Mouse (Mus musculus) cerebellum, adult 8-10 months (tissue): ENCODE results near the gene Csrnp3.

Experiments
- DNase-seq: peaks from one replicate; pipeline ENCODE4 v3.0.0; 2022

The Csrnp3 gene

GRCm38 (mm10) chr2:65953726-65954340 is 108.3 kb downstream of the Csrnp3 start:
- DNase-seq: no peak

DNA sequence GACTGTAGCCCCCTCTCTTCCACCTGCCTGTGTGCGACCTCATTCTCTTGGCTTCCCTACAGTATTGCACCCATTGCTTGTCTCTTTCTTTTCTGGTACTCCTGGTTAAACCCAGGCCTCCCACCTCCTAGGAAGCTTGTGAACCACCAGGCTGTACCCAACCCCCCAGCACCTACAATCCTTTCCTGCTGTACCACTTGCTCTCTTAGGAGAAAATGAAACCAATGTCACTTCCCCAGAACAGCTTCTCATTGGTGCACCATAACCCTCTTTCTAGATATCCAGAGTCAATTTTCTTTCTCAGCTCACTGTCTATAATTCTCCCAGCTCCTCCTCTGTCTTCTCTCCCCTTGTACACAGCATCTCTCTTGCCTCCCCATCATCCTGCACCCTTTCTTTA is 110.2 kb downstream of the Csrnp3 start:
- no peak for DNase-seq

DNA sequence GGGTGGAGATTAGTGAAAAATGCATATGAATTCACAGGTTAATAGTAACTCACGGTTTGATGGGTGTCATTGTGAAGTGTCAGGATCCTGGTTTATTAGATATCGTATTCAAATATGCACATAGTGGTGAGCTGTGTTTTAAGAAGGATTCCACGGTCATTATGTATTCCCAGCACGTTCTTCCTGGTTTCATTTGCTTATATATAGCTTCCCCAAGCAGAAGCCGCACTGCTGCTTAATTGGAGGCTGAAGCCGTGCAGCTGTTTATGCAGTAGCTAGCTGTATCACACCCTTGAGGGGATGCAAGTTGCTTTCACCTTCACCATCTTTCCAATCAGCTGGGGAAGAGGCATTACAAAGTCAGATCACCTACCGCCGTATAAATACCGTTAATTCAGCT is 111.2 kb downstream of the Csrnp3 start:
- DNase-seq: no peak

GRCm38 (mm10) chr2:65963420-65963819 is 117.9 kb downstream of the Csrnp3 start:
- DNase-seq: no peak

- DNase-seq: no peak
These were observed 123.2 kb downstream of the Csrnp3 start for GRCm38 (mm10) chr2:65968810-65969209.

DNA sequence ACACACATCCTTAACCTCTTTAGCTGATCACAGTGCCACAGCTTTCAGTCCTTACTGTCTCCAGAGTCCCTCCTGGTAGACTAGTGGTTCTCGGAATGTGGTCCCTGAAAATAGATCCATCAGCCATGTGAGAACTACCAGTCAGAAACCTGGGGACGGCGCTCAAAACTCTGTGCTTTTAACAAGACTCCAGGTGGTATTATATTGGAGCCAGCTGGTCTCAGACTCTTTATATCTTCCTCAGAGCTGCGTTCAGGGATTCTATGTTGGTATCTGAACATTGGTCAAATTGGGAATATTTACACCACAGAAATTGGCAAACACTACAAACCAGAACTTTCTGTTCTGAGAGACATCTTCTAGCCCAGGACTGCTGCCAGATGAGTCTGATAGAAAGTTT is 128.3 kb downstream of the Csrnp3 start:
- DNase-seq: no peak

- no peak for DNase-seq
These were observed 129.8 kb downstream of the Csrnp3 start for GRCm38 (mm10) chr2:65975383-65975782.

DNA sequence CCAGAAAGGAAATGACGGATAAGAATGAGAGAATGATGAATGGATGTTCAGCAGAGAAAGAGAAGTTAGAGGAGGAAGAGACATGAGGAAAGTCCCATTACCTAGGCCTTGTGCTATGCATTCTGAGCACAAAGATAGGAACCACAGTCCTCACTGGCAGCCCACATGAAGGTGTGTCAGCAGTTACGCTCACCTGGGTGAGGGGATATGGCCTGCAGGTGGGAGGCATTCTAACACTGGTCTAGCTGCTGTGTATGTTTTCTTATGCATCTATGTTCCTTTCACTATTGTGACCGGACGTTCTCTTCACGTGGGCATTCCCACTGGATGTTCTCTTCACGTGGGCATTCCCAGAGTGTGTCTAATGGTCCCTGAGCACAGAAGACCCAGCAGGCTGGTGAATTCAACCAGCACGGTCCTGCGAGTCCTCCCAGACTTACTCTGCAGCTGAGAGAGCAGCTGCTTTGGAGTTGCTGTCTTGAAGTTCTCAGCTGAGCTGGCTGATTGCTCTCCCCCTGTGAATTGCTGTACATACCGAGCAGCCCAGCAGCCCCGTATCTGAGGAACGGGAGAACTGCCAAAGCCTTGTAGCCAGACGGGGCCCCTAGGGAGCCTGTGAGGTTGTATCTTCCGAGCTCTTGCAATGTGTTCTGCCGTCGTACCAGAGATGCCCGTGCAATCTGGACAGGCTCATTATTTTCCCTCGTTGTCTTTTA is 133.9 kb downstream of the Csrnp3 start:
- DNase-seq: peak; percentile 19

DNA sequence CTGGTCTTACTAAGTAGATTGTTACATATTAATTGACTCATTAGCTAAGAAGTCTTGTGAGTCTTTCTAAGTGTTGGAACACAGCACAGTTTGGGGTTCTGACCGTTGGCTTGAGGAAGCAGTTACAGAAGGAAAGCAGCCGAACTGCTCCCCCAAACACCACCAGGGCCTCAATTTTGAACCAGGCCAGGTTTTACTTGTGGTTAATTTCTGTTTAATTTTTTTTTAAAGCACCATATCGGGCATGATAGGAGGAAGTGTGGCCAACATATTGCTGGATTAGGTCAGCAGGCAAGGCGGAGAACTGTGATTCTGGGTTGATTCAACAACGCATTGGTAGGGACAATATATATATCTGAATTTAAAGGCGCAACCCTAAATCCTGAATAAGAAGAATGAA is 135.9 kb downstream of the Csrnp3 start:
- no peak for DNase-seq

DNA sequence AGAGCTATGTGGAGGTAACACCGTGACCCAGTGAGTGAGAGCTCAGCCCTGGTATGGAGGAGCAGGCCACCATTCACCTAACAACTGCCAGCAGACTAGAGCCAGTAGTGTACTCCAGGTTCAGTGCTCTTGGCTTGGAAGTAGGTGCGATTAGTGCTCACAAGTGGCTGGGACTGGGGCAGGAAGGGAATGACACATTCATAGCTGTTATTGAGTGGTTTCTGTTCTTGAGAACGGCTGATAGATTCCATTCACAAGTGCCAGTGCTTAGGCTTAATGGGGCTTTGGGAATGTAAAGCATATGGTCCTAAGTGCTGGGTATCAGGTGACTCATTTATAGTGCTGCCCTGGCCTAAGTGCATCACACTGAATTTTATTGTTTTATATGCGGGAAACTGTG is 136.4 kb downstream of the Csrnp3 start:
- DNase-seq: no peak

DNA sequence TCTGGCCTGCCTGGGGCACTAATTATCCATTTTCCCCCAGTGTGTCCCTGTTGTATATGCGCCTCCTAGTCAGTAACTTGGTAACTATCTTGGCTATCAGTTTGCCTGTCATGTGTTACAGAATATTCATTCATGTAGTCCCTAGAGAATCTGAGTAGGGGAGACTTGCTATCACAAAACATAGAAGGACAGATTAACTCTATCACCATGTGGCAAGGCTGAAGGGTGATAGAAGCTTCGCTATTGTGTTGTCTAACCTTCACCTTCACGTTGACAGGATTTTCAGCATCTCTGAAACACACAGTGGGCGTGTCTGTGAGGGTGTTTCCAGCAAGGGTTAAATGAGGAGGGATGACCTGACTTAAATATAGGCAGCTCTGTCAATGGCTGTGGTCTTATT is 140.1 kb downstream of the Csrnp3 start:
- no peak for DNase-seq

- no peak for DNase-seq
These were observed 141.5 kb downstream of the Csrnp3 start for GRCm38 (mm10) chr2:65987069-65987468.

DNA sequence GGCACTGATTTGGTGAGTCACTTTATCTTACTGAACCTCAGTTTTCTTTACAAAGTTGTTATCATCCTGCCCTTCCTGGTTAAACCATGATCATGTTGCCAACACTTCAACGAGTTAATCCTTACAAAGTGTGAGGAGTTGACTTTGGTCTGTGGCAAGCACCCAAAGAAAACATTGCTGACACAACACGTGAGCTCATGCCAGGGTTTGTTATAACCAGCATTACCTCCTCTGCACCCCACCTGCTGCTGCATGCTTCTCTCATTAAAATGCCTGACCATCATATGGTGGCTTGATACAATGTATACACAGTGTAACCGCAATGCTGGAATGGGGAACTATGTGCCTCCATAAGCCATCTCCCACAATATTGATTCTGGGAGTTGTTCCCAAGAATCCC is 142.0 kb downstream of the Csrnp3 start:
- DNase-seq: no peak

GRCm38 (mm10) chr2:65988788-65989187 is 143.2 kb downstream of the Csrnp3 start:
- no peak for DNase-seq

DNA sequence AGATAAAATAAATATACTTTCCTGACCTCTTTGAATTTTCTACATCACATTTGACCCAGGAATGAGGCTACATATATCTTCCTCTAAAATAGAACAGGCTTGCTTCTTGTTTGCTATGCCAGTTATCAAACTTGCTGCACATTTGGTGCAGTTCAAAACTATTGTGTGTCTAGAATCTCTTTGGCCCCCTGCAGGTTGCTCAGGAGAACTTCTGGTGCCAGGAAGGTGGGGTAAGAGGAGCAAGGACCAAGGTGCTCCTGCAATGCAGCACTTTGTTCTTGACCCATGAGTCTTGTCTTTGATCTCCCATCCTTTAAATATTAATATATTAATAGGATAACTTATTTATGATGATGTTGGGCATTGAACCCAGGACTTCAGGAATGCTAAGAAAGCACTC is 144.5 kb downstream of the Csrnp3 start:
- DNase-seq: no peak

DNA sequence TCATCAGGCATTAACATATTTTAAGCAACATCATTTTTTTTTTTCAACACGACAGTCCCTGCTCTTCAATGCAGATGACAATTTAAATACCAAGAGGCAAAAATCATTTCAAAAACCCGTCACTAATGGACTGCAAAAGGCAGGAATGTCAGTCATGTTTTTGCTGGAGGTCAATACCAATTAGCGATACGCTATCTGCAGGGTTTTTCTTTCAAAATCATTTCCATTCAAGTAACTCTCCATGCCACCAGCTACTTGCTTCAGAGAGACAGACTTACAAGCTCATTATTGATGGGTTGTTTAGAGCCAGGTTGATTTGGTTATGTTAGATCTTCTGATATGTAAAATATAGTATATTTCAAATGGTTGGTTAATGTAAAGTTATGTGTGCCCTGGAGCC is 145.2 kb downstream of the Csrnp3 start:
- no peak for DNase-seq

DNA sequence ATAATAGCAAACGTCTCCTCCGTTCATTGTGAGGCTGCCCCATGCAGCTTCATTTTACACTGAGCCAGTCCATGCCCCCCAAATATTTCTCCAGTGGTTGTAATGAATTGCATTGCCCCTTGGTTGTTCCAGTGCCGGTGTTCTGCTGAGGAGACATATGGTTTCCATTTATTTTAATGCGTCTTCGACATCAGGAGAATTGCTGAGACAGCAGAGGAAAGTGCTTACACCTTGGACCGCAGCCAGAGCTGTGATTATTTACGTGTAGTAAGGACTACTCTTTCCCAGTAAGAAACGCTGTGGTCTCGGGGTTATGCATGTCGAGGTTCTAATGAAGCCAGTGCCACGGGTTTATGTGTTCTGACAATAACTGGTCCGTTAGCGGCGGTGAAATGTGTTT is 147.8 kb downstream of the Csrnp3 start:
- no peak for DNase-seq

DNA sequence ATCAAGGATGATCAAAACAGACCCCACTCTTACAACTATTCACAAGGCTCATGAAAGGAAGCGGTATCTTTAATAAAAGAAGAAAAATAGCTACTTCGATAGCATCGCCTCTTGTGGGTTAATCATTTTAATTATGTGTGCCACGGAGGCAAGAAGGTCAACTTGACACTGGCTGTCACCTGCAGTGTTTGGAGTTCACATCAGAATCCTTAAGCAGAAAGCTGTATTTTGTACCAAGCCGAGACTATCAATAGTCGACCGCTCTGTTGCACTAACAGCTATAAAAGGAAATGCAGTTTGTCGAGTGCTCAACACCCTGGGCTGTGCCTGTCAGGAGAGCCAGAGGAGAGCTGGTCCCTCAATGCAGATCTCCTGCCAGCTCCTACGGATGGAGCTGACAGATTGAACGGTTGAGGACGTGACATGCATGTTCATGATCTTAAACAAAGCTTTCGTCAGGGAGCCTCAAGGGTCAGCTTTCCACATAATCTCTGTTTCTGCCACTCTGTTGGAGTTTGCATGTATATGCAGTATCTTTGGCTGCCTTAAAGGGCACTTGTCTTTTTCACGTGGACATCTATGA is 149.4 kb downstream of the Csrnp3 start:
- DNase-seq: no peak

DNA sequence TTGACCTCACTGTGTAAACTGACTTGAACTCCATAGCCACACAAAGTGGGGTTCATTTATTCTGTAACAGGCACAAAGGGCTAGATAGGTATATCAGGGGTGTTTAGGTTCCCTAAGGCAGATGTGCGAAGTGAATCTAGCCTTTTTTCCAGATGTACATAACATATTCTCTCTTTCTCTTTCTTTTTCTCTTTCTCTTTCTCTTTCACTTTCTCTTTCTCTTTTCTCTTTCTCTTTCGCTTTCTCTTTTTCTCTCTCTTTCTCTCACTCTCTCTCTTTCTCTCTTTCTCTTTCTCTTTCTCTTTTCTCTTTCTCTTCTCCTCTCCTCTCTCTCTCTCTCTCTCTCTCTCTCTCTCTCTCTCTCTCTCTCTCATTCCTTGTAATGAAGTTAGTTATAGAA is 153.2 kb downstream of the Csrnp3 start:
- DNase-seq: no peak

GRCm38 (mm10) chr2:66008995-66009654 is 163.6 kb downstream of the Csrnp3 start:
- no peak for DNase-seq

GRCm38 (mm10) chr2:66009677-66010076 is 164.1 kb downstream of the Csrnp3 start:
- DNase-seq: no peak

- DNase-seq: no peak
These were observed 173.1 kb downstream of the Csrnp3 start for GRCm38 (mm10) chr2:66018711-66019110.

- DNase-seq: no peak
These were observed 173.7 kb downstream of the Csrnp3 start for GRCm38 (mm10) chr2:66019235-66019634.

- DNase-seq: no peak
These were observed 177.9 kb downstream of the Csrnp3 start for GRCm38 (mm10) chr2:66023419-66023818.
